Mouse (Mus musculus): ENCODE measurements around the gene Xpnpep1.

The Xpnpep1 gene

DNA sequence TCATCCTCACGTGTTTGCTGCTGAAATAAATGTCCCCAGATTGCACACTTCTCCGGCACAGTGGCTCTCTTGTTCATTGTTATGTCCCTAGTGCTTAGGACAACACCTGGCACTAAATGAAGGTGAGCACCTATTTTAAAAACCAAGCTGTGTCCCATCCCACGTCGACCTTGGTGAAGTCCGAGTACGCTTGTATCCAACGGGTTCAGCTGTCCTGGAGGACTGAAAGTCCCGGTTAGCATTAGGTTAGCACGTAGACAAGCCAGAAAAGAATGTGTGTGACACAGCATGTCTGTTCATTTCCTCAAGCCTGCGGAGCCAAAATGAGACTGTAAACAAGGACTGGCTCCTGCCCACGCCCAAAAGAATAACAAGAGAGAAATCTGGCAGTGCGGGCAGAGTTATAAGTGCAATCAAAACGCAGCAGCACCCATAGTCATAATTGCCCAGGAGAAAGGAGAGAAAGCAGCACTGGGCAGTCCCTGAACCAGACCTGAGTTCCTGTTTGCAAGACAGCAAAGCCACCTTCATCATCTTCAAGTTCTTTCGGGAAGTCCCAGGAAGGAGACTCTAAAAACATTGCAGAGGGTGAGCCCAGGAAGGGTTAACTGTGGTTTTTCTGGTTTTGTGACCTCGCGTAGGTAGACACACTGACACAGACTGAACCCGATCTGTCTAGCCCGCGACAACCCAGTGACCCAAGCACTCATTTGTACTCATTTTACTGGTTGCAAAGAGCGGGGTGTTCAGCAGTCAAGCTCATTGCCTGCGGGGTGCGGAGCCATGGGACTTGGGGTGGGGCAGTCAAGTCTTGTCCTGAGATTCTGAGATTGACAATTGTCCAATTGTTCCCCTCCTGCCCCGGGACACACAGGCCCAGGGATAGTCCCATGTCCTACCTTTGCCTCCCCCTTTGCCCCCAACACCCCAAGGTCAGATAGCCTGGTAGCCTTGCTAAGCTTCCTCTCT is at the start of gene Xpnpep1:
Gene Xpnpep1, minus strand, starts transcription at position 51 of the 969 bp plus-strand sequence.
- DNase-seq (ENCODE audit: extremely low spot score) = no peak

DNA sequence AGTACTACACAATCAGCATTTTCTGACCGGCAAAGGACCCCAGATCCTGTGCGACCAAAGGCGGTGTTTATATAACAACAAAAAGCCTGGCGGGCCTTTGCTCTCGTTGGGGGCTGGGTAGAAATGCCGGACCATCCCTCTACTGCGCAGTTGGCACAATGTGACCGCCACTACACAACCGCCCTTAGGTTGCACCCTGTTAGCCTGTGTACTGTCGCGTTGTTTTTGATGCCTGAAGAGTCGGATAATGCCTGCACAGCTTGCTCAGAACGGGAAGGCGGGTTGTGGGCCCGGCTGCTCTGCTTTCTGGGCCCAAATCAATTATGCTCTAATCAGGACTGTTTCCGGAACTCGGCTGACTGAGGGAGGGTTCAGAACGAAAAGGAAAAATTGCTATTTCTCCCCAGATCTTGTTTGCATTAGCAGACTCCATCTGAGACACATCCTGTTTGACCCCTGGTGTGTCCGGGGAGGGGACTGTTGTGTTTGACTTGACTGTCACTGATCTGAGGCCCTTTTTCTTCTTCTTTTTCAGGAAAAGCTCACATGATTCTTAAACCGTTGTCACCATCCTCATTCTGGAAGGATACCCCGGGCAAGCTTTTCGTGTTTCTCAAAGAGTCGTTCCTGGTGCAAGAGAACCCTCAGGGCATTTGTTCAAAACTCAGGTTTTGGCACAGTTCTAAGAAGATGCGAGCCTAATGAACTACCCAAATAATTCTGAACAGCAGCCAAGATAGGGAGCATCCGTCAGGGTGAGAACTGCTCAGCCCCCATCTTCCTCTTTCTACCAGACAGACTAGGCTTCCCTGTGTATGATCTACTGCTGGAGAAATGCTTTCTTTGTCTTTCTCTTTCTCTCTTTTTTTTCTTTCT is 47.5 kb upstream of the Xpnpep1 start:
- DNase-seq (ENCODE audit: extremely low spot score) = peak; percentile 56

DNA sequence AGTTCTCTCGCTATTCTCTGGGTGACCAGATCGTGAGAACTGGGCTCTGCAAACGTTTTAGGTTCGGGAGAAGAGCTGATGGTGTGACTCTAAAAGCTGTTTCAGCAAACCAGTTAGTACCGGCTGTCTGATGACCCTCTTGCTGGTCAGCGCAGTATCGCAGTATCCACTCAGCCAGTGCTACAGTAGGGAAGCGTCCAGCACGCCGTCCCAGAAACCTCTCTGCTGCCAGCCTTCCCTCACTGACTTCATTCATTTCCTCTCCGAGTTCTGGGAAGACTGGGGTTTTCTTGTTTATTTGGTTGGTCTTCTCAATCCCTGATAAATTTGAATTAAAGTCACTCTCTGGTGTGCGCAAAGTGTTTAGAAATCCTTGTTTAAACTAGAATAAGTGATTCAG is 46.8 kb upstream of the Xpnpep1 start:
- DNase-seq (ENCODE audit: extremely low spot score) = no peak

DNA sequence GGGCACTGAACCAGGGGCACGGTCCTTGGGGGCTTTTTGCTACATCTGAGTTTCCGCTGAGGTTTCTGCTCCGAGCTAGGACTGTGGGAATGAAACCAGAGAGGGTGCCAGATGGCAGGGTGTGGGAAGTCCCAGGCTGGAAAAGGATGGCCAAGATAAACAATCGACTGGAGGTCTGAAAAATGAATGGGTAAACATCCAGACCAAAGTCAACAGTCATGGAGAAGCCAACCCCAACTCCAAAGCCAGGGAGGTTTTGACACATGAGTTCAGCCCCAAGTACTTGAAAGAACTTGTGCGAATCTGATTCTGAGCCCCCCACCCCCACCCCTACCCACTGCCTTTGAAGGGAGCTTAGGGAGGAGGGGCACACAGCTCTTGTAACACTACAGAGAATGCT is 44.7 kb upstream of the Xpnpep1 start:
- DNase-seq (ENCODE audit: extremely low spot score) = no peak

DNA sequence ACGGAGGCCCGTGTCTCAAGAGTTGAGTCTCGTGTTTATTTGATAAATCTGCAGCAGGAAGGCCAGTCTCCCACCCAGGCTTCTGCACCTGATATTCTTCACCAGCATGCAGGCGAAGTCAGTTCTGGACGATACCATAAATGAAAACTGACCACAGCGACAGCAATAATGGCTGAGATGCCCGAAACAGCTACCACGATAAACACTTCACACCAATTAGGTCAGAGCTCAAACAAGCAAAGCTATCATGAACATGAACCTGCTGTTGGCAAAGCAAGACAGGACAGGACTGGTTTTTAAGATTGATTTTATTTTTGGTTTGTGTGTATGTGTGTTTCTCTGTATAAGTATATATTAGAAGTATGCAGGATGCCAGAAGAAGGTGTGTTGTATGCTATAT is 42.8 kb upstream of the Xpnpep1 start:
- DNase-seq (ENCODE audit: extremely low spot score) = no peak

DNA sequence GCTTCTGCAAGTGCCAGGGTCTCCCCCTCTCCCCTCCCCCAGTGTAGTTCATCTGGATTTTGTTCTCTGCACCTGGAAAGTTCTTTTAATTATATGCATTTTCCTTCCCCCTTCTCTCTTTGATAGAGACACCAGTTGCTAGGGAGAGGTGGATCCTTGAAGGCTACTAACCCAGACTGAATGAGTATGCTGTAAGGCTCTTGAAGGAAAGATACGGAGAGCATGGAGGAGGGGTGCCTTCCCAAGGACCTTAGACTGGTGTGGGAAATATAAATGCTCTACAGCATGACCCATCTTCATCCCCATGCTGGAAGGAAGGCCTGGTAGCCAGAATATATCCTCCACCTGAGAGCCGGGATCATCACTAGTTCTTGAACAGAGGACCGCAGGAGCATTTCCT is 41.3 kb upstream of the Xpnpep1 start:
- no peak for DNase-seq (ENCODE audit: extremely low spot score)

DNA sequence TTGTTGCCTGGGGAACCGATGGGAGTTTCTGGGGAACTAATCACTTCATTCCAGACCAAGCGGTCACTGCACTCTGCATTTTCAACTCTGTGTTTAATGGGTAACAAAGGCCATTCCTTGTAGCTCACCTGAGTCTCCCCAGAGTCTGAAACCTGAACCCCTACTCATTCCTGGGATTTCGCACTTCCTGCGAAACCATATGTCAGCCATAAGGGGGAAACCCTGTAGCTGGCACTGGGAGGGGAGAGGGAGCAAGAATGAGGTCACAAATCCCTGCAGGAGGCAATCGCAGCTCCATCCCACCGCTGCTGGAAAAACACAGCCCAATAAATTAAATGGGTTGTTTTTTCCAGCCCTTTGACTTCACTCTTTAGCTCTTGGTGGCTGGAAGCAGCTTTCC is 40.9 kb upstream of the Xpnpep1 start:
- DNase-seq (ENCODE audit: extremely low spot score) = no peak

DNA sequence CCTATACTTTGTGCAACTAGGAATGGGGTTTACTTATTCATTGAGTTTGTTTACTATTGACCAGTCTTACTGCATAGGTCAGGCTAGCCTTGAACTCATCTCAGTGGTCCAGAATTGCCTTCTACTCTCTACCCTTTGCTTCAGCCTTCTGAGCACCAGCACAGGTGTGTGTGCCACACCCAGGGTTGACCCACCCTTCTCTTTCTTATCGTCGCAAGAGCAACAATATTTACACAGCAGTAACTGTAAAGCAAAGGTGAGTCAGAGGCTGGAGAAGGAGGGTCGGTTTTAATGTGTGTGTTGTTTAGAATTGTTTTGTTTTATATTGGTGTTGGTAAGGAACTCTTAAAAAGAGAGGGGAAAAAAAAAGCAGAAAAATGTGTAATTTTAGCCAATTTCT is 40.5 kb upstream of the Xpnpep1 start:
- DNase-seq (ENCODE audit: extremely low spot score) = no peak

DNA sequence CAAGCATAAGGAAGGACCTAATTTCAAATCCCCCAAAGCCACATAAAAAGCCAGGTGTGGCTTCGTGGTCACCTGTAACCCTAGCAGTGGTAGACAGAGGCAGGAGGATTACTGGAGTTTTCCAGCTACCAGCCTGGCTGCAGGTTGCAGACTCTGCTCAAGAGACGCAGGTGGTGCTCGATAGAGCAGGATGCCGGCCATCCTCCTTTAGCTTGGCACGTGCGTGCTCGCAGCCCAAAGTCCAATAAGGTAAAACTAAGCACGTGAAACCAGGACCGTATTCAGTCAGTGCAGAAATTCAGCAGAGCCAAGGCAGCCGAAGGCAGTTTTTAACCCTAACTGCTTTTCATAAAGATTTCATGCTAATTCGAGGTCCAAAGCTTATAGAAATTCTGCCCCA is 40.0 kb upstream of the Xpnpep1 start:
- DNase-seq (ENCODE audit: extremely low spot score) = no peak

DNA sequence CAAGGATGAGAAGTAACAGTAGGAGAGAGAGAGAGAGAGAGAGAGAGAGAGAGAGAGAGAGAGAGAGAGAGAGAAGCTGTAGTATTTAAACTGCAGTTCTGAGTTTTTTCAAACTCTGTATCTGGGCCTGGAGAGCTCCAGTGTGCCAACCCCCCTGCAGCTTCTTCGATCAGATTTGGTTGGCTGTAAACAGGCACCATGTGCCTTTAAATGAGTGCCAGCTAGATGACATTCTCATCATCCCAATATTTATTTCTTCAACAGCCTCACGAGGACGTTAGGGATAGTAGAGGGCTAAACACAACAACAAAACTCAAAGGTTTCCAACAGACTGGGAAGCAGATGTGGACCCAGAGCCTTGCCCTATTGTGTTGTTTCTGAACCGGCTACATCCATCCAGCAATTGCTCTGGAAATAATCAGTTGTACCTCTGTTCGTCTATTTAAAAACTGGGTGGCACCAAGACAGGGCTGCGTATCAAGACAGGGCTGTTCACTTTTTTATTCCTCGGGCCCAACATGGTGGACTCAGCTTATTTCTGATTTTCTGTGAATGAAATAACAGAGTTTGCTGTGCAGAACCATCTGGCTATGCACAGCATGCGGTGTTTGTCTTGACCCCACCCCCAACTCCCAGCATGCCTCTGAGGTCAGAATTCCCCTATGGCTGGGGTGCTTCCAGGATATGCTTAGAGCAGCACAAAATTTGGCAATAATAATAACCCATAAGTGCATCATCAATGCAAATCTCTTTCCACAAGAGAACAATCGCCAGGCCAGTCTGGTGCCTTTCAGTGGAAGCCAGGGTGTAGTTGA is 38.5 kb upstream of the Xpnpep1 start:
- no peak for DNase-seq (ENCODE audit: extremely low spot score)

DNA sequence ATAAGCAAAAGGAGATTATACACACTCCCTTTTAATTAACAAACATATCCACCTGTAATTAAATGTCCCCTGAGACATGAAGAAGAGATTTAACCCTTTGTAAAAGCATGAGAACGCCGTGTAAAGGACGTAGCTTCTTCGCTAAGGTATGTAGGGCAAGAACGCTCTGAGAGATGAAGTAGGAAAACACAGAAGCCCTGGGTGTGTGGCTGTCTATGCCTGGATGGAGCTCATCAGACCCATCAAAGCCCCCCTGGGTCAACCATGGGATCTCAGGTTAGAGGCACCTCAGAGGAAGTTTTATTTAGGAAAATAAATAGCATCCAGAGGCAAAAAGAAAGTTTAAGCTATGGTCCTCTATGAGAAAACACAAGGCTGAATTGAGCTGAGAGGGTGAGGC is 37.3 kb upstream of the Xpnpep1 start:
- no peak for DNase-seq (ENCODE audit: extremely low spot score)

DNA sequence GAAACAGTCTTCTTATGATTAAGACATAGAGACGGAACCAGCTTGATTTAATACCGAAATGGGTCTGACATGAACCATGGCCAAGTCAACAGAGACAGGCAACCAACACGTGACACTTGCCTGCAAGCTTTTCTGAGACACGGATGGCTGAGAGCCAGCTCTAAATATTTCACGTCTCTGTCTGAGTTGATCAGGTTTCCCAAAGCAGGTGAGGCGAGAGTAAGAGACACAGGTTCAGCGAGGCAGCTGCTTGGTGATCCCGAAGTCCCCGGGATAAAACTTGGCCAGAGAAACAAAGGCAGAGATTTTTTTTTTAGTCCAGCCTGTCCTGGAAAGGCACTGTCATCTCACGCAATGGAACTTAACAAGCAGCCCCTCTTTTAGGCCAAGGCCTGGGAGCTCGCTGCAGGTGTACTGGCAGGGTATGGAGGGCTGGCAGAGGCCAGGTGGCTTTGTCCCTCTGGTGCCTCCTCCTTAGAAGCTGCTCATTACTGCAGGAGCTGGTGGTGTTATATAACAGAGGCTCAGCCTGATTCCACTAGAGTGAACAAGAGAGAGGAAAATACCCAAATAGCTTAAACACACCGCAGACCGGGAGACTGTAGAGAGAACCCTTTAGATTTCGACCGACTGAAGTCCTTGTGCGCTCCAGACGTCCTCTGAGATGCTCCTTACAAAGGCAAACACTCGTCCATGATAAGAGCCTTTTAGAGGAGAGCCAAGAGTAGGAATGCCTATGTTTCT is 36.4 kb upstream of the Xpnpep1 start:
- DNase-seq (ENCODE audit: extremely low spot score) = no peak

DNA sequence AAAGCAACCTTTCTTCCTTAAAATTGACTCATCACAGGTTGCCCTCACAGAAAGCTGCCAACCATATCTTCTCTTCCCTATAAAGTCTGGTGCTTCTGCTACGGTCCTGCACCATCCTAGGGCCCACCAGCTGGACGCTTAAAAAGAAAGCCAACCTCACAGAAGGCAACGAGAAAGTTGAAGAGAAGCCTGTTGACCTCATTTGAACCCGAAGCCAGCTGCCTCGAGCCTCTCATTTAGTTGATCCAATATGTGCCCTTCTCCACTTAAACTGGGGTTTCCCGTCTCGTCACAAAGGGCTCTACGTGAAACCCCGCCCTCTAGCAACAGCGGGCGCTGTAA is 35.9 kb upstream of the Xpnpep1 start:
- no peak for DNase-seq (ENCODE audit: extremely low spot score)

DNA sequence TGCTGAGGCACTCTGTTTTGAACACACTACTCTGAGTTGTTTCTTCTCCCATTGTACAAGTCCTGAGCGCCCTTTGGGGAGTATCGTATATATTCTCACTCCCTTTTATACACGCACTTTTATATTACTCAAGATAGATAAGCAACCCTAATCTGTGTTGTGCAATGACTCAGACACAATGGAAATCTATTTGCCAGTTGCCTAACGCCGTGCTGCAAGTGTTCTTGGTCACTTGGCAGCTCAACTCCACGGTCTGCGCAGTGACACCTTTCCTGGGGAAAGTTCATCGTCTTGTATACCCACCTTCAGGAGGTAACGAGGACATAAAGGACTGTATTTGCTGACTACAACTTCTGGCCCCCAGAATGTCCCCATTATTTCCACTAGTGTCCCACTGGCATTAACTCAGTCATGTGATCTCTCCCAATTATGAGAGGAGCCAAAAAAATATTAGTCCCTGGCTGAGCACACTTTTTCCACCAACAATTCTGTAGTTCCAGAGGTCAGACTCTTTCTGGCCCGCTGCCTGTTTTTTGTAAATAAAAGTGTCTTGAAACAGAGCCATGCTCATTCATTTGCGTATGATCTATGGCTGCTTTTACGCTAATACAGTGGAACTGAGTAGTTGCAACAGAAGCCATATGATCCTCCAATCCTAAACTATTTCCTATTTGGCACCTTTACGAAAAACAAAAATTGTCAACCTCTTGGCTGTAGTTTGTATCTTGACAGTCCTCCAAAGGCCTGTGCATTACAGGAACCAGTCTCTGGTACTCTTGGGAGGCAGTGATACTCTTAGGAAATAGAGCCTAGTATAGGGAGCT is 35.1 kb upstream of the Xpnpep1 start:
- DNase-seq (ENCODE audit: extremely low spot score) = no peak

DNA sequence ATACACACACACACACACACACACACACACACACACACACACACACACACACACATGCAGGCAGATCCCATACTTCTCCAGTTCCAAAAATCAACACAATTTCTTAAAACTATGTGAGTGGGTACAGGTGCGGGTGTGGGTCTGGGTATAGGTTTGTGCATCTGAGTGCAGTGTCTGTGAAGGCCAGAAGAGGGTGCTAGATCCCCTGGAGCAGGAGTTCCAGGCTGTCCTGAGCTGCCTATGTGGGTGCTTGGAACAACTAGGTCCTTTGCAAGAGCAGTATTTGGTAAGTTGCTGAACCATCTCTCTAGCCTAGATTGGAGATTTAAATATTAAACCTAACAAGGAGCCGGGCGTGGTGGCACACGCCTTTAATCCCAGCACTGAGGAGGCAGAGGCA is 33.5 kb upstream of the Xpnpep1 start:
- no peak for DNase-seq (ENCODE audit: extremely low spot score)

DNA sequence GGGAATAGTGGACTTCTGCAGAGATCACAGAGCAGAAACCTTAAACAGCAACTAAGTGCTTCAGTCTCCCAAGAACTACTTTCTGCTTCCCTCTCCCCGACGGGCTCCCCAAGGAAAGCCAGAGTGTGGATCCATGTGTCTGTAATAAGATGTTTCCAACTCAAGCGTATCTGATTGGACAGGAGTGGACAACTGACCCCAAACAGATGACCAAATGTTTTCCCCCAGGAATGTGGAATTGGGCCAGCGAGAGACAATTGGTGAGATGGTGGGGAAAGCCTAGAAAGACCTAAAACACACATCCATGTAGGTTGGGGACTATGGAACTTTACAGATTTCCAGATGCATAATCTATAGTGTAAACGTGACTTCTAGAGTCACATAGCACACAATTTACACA is 32.4 kb upstream of the Xpnpep1 start:
- DNase-seq (ENCODE audit: extremely low spot score) = no peak

DNA sequence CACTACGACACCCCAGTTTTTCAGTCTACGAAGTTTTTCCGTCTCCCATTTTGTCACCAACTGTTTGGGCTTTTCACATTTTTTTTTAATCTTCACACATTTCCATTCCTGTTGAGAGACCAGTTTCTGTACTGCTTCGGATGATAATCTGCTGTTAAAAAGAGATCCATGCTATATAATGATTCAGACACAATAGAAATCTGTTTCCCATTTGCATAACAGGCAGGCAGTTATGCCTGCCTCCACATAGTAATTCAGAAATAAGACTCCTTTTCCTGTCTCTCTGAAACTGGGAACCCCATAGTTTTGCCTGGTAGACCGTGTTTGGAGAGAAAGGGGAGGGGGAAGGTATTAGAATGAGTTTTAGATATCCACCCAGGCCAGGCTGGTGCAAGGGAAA is 31.6 kb upstream of the Xpnpep1 start:
- no peak for DNase-seq (ENCODE audit: extremely low spot score)

DNA sequence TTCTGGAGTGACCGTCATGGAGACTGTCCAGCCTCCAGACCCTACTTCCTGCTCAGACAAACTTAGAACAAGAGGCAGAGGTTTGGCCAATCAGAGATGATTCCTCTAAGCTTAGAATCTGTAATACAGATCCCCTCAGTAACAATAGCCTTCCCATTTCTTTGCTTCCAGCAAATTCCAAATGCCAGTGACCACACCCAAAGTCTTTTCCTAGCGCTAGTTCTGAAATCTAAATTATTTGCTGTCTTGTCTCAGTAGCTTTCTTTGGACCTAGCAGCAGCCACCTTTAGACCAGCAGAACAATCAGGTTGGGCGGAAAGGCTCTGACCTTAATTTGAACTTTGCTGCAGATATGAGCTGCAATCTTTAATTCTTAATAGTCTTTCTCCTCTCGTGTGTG is 30.9 kb upstream of the Xpnpep1 start:
- DNase-seq (ENCODE audit: extremely low spot score) = no peak

DNA sequence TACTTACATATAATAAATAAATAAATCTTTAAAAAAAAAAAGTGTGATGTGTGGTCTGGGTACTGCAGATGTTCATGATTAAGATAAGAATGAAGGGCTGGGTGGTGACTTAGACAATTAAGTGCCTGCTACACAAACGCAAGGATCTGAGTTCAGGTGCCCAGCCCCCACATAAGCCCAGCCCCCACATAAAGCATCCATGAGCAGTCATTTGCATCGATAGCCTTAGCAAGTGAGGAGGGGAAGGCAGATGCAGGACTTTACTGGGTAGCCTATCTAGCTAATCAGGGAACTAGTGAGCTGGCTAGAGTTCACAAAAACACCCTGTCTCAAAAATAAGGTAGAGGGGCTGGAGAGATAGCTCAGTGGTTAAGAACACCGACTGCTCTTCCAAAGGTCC is 29.4 kb upstream of the Xpnpep1 start:
- DNase-seq (ENCODE audit: extremely low spot score) = no peak

DNA sequence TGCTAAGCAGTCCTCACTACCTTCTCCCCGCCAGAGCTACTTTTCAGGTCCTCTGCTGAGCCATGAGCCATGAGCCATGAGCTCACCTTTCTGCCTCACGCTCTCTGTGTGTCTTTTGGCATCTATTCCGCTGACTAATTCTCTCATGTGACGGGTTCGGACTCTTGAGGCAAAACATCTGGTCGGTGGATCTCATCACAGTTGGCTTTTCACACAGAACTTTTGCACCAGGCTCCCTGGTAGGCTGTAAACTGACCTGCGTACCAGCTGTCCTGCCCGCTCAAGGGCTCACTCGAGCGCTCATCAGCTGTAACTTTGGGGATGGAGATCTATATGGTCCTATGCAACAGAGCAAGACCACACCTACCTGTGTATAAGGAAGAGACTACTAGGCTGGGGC is 26.9 kb upstream of the Xpnpep1 start:
- no peak for DNase-seq (ENCODE audit: extremely low spot score)

DNA sequence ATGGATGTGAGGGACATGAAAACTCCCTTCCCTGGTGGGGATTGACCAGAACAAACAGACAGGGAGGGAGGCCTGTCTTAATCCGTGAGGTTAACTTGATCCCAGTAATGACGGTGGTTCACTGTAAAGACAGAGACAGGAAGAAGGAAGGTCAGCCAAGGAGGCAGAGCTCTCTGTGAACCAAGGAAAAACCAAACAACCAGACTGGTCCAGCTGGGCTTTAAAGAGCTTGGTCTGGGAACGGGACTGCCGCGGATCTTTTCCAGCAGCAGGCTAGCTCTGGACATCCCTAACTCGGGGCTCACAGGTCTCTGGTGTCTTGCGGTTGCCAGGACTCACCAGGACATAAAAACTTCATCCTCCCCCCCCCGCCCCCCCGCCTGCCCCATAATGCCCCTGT is 26.5 kb upstream of the Xpnpep1 start:
- no peak for DNase-seq (ENCODE audit: extremely low spot score)

Data from embryo, embryonic 9.5 days (tissue).